Mouse (Mus musculus) heart, embryonic 15.5 days (tissue): ENCODE data around the gene Lpcat2. TPM values are rescaled to one million over a fixed set of nuclear protein-coding genes. Genes with fewer than 3 reads are reported as not detected.

Experiments
- microRNA-seq: library from miRNA; unstranded; fragments of <30 nt; microRNA quantifications from one replicate; pipeline ENCODE4, GENCODE M21; 2016
- polyA plus RNA-seq: library from polyadenylated mRNA; unstranded; fragments of >200 nt; fragmentation: Nextera tagmentation; extraction: Ambion mirVana; gene quantifications from 2 replicates; pipeline ENCODE4 v1.2.1, GENCODE M21; 2015

Gene Lpcat2
- polyA plus RNA-seq, 1 experiment from 2014 or later, result 4.0 TPM

Small RNA genes within 50 kb of the gene (microRNA-seq; reads per million reads assigned to microRNA genes)
- gene Gm22151, result not detected

Other genes with a start within 250 kb of the Lpcat2 start
- gene Irx6, start 181.1 kb upstream of the Lpcat2 start, polyA plus RNA-seq, result 1.1 and 1.3 TPM in 2 replicates
- 112 and 153 TPM in 2 replicates for gene Mmp2, start 28.0 kb upstream of the Lpcat2 start, polyA plus RNA-seq
- gene Capns2, start 46.1 kb downstream of the Lpcat2 start, polyA plus RNA-seq, result 0.13 and 0.14 TPM in 2 replicates
- gene Slc6a2, start 104.7 kb downstream of the Lpcat2 start, polyA plus RNA-seq, result 0.03 and 2.9 TPM in 2 replicates
- not detected in 2 replicates for gene Ces1a, start 192.9 kb downstream of the Lpcat2 start, polyA plus RNA-seq
- gene Ces1b, start 224.7 kb downstream of the Lpcat2 start, polyA plus RNA-seq, result 0.06 and 0.65 TPM in 2 replicates